Mouse (Mus musculus) heart, postnatal 10 days (tissue): ENCODE data around the gene Tmem39b. TPM values are rescaled to one million over a fixed set of nuclear protein-coding genes. Genes with fewer than 3 reads are reported as not detected.

Experiments used
- DNase-seq, 2 experiments: peaks; one replicate each; pipeline ENCODE4 v3.0.0; 2021
- intact Hi-C: fragments of 180-260 bp; cut with DNase I; formaldehyde crosslinking; loops from one replicate; pipeline ENCODE4 v1.15.1; 2025
- total RNA-seq, 2 experiments: library from RNA; stranded (reverse); gene quantifications; 2 replicates each; pipeline ENCODE4 v1.2.3; 2021

Tmem39b gene
- total RNA-seq, 2 experiments from 2014 or later = 4.6 to 6.2 TPM

DNA sequence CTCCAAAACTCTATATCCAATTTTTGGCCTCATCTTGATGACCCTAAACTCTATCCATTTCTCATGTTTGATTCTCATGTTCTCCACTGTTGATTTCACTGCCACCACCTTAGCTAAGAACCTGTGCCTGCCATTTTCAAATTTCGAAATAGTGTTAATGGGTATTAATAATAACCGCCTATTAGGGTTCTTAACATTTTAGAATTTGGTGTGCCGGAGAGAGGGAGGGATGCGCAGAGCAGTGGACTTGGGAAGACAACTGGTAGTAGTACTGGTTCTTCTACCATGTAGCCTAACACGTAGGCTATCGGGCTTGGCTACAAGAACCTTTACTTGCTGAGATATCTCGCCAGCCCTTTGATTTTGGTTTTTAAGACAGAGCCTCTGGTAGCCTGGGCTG, 553 bp upstream of the Tmem39b start:
- no peak for DNase-seq
- intact Hi-C loops = no loop called here

GRCm38 (mm10) chr4:129695815-129696157, 852 bp downstream of the Tmem39b start:
- intact Hi-C loops = loop anchor here (1.0 kb wide), 1 partner anchor 22 kb away; no protein-coding TSS in a partner anchor
- no peak for DNase-seq

- intact Hi-C loops = no loop called here
Observed at GRCm38 (mm10) chr4:129684531-129684930, 12.1 kb downstream of the Tmem39b start.

DNA sequence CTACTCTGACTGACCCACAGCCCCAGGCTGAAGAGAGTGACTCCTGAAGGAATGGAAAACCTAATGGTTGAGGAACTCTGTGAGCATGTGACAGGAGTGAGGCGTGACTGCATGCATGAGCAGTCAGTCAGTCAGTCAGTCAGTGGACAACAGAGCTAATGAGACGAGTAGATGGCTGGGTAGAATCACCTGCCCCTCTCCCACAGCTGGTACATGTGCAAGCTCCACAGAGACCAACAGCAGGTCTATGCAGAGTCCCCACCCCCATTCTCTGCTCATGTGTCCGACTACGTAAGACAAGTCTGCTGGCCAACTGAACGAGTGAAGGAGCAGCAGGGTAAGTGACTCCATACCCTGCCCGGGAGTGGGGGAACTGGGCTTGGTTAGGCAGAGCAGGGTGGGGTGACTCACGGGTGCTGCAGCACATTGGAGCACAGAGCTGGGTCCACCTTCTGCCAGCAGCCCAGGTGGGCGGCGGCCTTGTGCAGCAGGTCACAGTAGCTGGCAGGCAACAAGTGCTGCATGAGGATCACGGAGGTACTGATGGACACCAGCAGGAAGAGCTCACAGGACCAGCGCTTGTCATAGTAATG, 12.6 kb downstream of the Tmem39b start:
- intact Hi-C loops = no loop called here
- DNase-seq = no peak

More at GRCm38 (mm10) chr4:129684531-129684930, 12.1 kb downstream of the Tmem39b start:
- no peak for DNase-seq

GRCm38 (mm10) chr4:129681837-129682236, 14.8 kb downstream of the Tmem39b start:
- intact Hi-C loops = no loop called here
- no peak for DNase-seq

DNA sequence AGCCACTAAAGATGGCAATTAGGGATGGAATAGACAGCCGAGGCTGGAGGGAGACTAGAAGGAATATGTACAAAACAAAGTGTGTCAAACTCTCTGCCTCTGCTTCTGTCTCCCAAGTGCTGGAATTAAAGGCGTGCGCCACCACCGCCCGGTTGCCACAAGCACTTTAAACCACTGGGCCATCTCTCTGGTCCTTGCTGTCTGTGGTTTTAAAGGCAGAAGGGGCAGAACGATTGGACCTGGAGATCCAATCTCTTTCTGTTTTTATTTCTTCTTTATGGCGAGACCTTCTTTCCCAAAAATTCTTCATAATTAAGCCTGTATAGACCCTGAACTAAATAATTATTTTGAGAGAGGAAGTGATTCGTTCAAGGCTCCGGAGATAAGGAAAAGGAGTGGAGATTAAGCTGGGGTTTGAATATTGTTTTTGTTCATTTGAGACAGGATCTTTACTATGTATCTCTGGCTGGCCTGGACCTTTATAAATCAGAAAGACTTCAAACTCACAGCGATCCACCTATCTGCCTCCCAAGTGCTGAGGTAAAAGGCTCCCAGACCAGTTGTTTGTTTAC, 23.7 kb downstream of the Tmem39b start:
- peak in 1 of 2 experiments; percentile 15 for DNase-seq
- intact Hi-C loops = loop anchor here (1.0 kb wide), 1 partner anchor 23 kb away; the partner anchor contains the start of gene Tmem39b

GRCm38 (mm10) chr4:129672083-129672877, 24.4 kb downstream of the Tmem39b start, which contains the start of gene Kpna6:
Kpna6 (minus strand) TSS chr4:129672767.
- DNase-seq = peak; percentile 95 to 96
- intact Hi-C loops = no loop called here

- intact Hi-C loops = no loop called here
- DNase-seq = peak; percentile 63 to 73
Observed at GRCm38 (mm10) chr4:129671491-129672082, 25.1 kb downstream of the Tmem39b start.

DNA sequence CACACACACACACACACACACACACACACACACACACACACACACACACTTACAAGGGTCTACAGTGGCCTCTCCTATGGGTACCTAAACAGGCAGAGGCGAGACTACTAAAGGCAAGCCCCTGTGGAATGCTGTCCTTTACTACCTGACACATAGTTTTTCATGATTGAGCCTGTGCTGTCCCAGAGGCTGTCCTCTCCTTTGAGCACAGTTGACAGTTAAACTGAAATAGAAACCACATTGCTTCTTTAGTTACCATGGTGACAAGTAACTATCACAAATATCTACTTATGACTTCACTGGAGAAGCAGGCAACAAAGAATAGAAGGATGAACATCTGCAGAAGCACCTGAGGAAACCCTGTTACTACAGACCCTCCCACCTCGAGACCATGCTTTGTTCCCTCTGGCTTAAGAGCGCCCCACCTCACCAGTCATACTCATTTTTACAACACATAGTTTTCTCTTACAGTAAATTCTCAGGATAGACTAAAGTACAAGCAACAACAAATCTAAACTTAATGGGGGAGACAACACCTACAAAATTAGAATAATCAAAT, 34.3 kb downstream of the Tmem39b start:
- no peak for DNase-seq
- intact Hi-C loops = no loop called here

DNA sequence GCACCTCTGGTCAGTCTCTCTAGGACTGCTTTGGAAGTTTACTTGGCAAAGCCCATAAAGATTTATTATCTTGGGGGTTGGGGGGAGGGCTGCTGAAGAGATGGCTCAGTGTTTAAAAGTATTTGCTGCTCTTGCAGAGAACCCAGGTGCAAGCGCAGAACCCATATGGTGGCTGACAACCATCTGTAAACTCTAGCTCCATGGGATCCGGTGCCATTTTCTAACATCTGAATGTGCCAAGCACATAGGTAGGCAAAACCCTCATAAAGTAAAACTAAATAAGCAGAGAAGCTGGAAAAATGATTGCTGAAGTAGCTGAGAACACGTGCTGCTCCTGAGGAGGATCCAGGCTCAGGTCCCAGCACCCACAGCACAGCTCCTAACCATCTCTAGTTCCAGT, 35.1 kb downstream of the Tmem39b start:
- intact Hi-C loops = no loop called here
- DNase-seq = no peak

DNA sequence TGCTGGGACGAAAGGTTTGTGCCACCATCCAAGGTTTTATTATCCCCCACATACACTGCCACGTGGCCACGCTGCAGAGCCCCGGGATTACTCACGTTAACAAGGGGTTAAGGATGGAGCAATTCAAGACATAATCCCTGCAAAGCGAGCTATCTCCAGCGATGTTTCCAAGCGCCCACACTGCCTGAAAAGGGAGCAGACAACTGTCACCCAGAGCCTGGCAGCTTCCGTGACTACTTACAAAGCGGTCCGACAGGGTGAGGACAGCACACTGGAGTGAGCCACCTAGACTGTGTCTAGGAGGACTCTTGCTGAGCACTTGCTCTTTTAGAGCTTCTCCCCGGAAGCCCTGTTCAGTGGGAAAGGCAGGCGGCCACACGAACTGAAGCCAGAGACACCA, 41.9 kb downstream of the Tmem39b start:
- intact Hi-C loops = no loop called here
- no peak for DNase-seq

DNA sequence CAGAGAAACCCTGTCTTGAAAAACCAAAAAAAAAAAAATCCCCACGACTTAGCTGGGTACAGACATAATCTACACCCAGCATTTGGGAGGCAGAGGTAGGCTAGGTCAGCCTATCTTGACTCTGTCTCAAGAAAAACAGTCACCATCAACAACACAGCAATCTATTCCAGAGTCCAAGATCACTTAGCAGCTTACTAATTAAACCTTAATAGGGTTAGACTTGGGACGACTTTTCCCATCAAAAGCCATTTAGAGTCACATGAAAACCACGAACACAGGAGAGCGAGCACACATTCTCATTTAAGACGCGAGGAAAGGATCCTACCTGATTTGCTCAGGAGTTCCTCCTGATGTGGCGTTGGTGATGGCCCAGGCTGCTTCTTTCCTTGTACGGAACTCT, 46.3 kb downstream of the Tmem39b start:
- intact Hi-C loops = no loop called here
- DNase-seq = no peak

- intact Hi-C loops = no loop called here
- DNase-seq = no peak
Observed at GRCm38 (mm10) chr4:129648656-129649055, 48.0 kb downstream of the Tmem39b start.

GRCm38 (mm10) chr4:129645204-129645603, 51.4 kb downstream of the Tmem39b start:
- intact Hi-C loops = no loop called here
- no peak for DNase-seq

DNA sequence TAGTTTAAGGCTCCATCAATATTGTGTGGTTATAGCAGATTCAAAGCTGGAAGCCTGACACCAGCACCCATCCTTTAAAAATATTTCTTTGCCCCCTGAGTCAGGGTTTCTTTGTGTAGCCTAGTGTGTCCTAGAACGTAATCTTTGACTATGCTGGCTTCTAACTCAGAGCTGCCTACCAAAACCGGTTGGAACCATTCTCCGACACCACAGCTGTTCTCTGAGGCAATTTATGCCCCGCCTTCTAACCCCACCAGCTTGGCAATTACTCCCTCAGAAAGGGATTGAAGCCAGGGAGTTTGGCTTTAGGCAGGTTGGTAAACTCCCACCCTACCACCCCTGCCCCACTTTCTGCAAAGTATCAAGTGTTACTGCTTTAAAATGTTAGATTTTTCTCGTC, 54.9 kb downstream of the Tmem39b start:
- intact Hi-C loops = no loop called here
- no peak for DNase-seq

DNA sequence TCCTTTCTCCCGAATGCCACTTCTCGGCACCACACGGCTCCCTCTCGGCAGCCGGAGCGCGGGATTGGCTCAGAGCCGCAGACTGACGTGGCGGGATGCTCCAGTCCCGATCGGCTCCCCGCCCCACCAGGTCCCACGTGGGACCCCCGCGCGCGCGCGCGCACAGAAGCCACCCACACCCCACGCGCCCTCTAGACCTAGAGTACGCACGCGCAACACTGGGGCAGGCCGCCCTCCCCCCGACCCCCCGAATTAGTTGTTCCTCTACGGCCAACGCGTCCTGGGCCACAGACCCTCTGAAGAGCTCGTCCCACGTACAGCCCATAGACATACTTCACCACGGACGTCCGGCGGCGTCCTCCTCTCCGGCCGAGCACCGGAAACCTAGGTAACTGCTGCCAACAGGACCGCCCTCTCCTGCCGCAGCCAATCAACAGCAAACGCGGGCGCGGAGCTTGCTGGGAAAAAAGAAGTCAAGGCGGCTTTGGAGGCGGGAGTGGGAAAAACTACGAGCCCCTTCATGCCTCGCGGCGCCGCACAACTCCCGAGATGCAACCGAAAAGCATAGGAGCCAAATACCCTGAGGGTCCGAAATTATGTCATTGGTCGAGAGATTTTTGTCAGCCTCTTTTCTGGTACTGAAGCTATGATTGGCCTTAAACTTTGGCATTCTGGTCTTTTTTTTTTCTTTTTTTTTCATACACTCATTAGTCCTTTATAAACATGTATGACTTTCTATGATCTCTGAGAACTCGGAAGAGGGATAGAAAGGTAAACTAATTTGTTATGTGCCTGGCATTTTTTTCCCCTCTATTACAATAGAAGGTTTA, 55.8 kb downstream of the Tmem39b start, which contains the start of gene Txlna:
Txlna (minus strand) TSS at position 428 of the 830 bp plus-strand sequence.
- peak; percentile 97 to 98 for DNase-seq
- intact Hi-C loops = loop anchor here (1.0 kb wide), 1 partner anchor 17 kb away; no protein-coding TSS in a partner anchor

GRCm38 (mm10) chr4:129640101-129640637, 56.5 kb downstream of the Tmem39b start:
- peak; percentile 55 to 62 for DNase-seq
- intact Hi-C loops = loop anchor here (1.0 kb wide), 1 partner anchor 16 kb away; no protein-coding TSS in a partner anchor

- intact Hi-C loops = no loop called here
- DNase-seq = no peak
Observed at GRCm38 (mm10) chr4:129639221-129639620, 57.4 kb downstream of the Tmem39b start.

- no peak for DNase-seq
- intact Hi-C loops = no loop called here
Observed at GRCm38 (mm10) chr4:129633852-129634251, 62.8 kb downstream of the Tmem39b start.

DNA sequence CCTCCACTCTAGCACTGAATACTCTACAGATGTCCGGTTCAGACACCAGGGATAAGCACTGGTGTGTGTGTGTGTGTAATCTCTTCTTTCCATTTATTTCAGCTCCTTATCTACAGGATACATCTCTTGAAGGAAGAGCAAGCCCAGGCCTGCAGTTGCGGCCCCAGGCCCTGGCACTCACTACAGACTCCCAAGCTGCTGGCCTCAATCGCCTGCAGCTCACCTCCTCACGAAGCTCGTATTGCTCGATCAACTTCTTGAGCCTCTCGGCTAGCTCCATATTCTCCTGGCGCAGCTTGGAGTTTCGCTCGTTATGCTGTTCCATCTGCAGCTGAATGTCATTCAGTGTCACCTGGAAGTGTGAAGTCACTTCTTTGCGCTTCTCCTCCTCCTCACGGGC, 64.8 kb downstream of the Tmem39b start:
- intact Hi-C loops = no loop called here
- no peak for DNase-seq
